Mouse (Mus musculus): ENCODE measurements around the gene Fam57b. TPM values are rescaled to one million over a fixed set of nuclear protein-coding genes. Genes with fewer than 3 reads are reported as not detected.

The Fam57b gene
- total and polyA plus RNA-seq, 3 experiments = 0.30 TPM; not detected in 2

DNA sequence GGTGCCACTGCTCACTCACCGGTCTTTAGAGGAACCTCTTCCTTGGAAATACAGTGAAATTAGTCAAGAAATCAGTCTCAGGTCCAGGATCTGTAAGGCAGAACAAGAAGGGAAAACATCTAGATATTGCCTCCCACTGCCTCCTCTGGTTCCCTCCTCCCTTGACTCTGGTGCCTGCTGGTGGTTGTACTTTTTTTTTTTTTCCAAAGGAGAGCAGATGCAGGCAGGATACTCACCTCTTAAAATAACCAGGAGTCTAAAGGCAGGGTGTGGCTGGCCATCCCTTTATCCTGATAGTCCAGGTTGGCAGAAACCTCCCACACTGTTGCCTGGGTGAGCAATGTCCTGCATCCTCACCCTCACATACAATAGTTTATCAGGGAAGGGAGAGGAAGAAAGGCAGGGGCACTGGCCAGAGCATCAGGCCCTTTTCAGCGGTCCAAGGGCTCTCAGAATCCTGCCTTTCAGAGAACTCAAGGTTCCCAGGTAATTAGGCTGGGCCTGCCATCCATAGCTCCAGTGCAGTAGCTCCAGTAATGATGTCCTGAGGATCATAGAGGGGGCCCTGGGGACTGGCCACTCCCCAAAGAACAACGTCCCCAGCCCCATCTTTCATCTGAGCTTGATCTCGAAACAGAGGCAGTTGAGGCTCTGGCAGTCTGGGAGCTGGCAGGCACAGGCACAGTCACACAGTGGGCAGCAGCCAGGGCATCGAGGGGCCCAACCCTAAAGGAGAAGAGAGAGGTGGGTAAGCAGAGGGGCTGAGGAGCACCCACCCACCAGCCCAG lies 3.0 kb downstream of the Fam57b start:
- Histone ChIP-seq H3K79me2 (replicated peaks; ENCODE audit: control insufficient read depth, extremely low read depth, insufficient read depth, poor library complexity, severe bottlenecking) (peaks cover 26% of the 10 kb centered on the region), H3K4me1 (ENCODE audit: control insufficient read depth in 1 of 2, insufficient read depth in 2 of 2) (peaks cover 6 to 28% of the 10 kb centered on the region in 2 experiments; a peak in 3 of 4 replicates), H3K27ac (ENCODE audit: insufficient read depth, low read depth) (peak overlapping the region; percentile 92; the same call in 1 of the 2 replicates), H3K4me2 (ENCODE audit: insufficient read depth, low read depth, poor library complexity, severe bottlenecking) (peak overlapping the region; percentile 72), H3K27me3 (replicated peaks) (no peaks in the 10 kb centered on the region), H3K36me3 (replicated peaks in 1 of 2; ENCODE audit: control insufficient read depth in 1 of 2, insufficient read depth in 1 of 2, low read length in 1 of 2) (peaks cover 21 to 28% of the 10 kb centered on the region in 2 experiments), H3K9ac (ENCODE audit: insufficient read depth, low read depth) (peak overlapping the region; percentile 90), H3K9me3 (replicated peaks; ENCODE audit: low read length) (no peaks in the 10 kb centered on the region), H3K4me3 (replicated peaks in 1 of 3; ENCODE audit: low read depth in 2 of 3, low read length in 2 of 3, poor library complexity in 1 of 3) (peak overlapping the region; percentile 73 to 95 (median 77))
- no peak for DNase-seq (ENCODE audit: extremely low read depth)
- TF ChIP-seq NELFE (IDR thresholded peaks at IDR 0.05; ENCODE audit: low read depth, low read length) = no peak
- no peak for TF ChIP-seq JUND (conservative IDR thresholded peaks at IDR 0.05; ENCODE audit: low read depth, low read length)
- no peak for TF ChIP-seq KAT2A (IDR thresholded peaks at IDR 0.05; ENCODE audit: insufficient replicate concordance, low read length)
- no peak for TF ChIP-seq MAFK (IDR thresholded peaks at IDR 0.05; ENCODE audit: insufficient replicate concordance, low read length)
- no peak for TF ChIP-seq RCOR1 (conservative IDR thresholded peaks at IDR 0.05; ENCODE audit: low read depth, low read length)
- dilution Hi-C loops (cut with MboI; ENCODE audit: extremely low pct_ligation_motif_present, extremely low pct_unique_long_range_greater_than_20kb, low sequenced_read_pairs) (no loop called here), in situ Hi-C loops (cut with MboI; ENCODE audit: low pct_ligation_motif_present, low pct_unique_long_range_greater_than_20kb, low sequenced_read_pairs) (no loop called here)

DNA sequence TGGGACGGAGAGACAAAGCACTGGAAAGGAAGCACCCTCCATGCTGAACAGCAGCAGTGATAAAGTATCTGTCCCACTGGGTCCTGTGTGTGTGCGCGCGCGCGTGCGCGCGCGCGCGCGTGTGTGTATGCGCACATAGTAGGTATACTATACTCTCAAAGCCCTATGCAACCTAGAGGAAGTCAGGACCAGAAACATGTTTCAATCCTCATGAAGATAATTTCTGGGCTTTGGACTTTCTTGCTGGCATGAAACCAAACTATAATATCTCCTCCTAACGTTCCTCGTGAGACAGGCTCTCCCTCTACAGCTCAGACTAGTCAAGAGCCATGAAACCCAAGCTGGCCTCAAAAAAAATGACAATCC lies 3.6 kb downstream of the Fam57b start:
- Histone ChIP-seq H3K9me3 (replicated peaks; ENCODE audit: low read length) (no peaks in the 10 kb centered on the region), H3K4me1 (ENCODE audit: control insufficient read depth in 1 of 2, insufficient read depth in 2 of 2) (peaks cover 3 to 22% of the 10 kb centered on the region in 2 experiments; a peak in 3 of 4 replicates), H3K4me3 (replicated peaks in 1 of 3; ENCODE audit: low read depth in 2 of 3, low read length in 2 of 3, poor library complexity in 1 of 3) (no peak overlapping the region), H3K4me2 (ENCODE audit: insufficient read depth, low read depth, poor library complexity, severe bottlenecking) (no peak overlapping the region), H3K27me3 (replicated peaks) (no peaks in the 10 kb centered on the region), H3K9ac (ENCODE audit: insufficient read depth, low read depth) (no peak overlapping the region), H3K27ac (ENCODE audit: insufficient read depth, low read depth) (no peak overlapping the region), H3K79me2 (replicated peaks; ENCODE audit: control insufficient read depth, extremely low read depth, insufficient read depth, poor library complexity, severe bottlenecking) (peaks cover 24% of the 10 kb centered on the region), H3K36me3 (replicated peaks in 1 of 2; ENCODE audit: control insufficient read depth in 1 of 2, insufficient read depth in 1 of 2, low read length in 1 of 2) (peaks cover 15 to 22% of the 10 kb centered on the region in 2 experiments)
- DNase-seq (ENCODE audit: extremely low read depth) = no peak
- in situ Hi-C loops (cut with MboI; ENCODE audit: low pct_ligation_motif_present, low pct_unique_long_range_greater_than_20kb, low sequenced_read_pairs) = no loop called here
- dilution Hi-C loops (cut with MboI; ENCODE audit: extremely low pct_ligation_motif_present, extremely low pct_unique_long_range_greater_than_20kb, low sequenced_read_pairs) = no loop called here
- TF ChIP-seq MXI1 (IDR thresholded peaks at IDR 0.05; ENCODE audit: low read depth, low read length) = no peak
- TF ChIP-seq CHD2 (IDR thresholded peaks at IDR 0.05; ENCODE audit: low read length) = no peak
- TF ChIP-seq ZKSCAN1 (IDR thresholded peaks at IDR 0.05; ENCODE audit: borderline replicate concordance, low read depth, low read length) = peak; percentile 59; the same call in 1 of the 2 replicates
- no peak for TF ChIP-seq CHD1 (IDR thresholded peaks at IDR 0.05; ENCODE audit: low read depth, low read length)
- TF ChIP-seq NRF1 (IDR thresholded peaks at IDR 0.05; ENCODE audit: low read depth, low read length) = no peak

DNA sequence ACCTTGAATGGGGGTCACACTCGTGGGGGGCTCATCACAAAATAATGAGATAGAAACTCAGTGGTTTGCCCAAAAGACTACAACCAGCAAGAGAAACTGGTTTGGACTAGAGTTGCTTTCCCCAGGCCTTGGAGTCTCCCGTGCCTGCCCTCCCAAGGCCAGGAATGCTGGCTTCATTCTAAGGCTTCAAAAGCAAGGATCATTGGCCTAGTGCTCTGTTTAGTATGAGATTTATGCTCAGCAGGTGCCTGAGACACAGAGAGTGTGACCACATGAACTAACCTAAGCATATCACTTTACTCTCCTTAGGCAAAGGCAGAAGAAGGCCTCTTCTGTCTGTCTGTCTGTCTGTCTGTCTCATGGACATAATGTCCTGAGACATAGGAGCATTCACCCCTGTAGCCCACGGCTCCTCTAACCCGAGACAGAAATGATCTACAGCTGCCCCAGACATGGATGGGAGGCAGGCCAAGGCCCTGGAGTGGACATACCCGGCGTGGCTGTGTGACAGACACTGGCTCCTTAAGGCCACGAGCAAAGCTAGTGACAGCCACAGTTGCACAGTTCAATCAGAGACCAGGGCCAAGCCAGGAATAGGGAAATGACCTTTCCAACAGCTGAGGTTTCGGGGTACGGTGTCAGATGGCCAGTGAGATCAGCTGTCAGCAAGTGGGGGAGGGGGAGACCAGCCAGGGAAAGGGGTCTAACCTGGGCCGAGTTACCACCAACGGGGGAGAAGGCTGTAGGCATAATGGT lies 4.8 kb downstream of the Fam57b start:
- in situ Hi-C loops (cut with MboI; ENCODE audit: low pct_ligation_motif_present, low pct_unique_long_range_greater_than_20kb, low sequenced_read_pairs) (no loop called here), dilution Hi-C loops (cut with MboI; ENCODE audit: extremely low pct_ligation_motif_present, extremely low pct_unique_long_range_greater_than_20kb, low sequenced_read_pairs) (no loop called here)
- H3K9ac ChIP-seq (ENCODE audit: insufficient read depth, low read depth) = no peak overlapping the region
- TF ChIP-seq JUND (conservative IDR thresholded peaks at IDR 0.05; ENCODE audit: low read depth, low read length) (no peak), RAD21 (IDR thresholded peaks at IDR 0.05; ENCODE audit: low read depth, low read length) (no peak), KAT2A (IDR thresholded peaks at IDR 0.05; ENCODE audit: insufficient replicate concordance, low read length) (no peak), USF2 (conservative IDR thresholded peaks at IDR 0.05; ENCODE audit: low read depth, low read length) (no peak), TCF12 (IDR thresholded peaks at IDR 0.05; ENCODE audit: low read depth, low read length) (no peak), ZMIZ1 (IDR thresholded peaks at IDR 0.05; ENCODE audit: low read depth, low read length) (no peak), POLR2A (IDR thresholded peaks at IDR 0.05; ENCODE audit: low read depth, low read length) (no peak), SIN3A (IDR thresholded peaks at IDR 0.05; ENCODE audit: low read length) (no peak), TBP (conservative IDR thresholded peaks at IDR 0.05; ENCODE audit: low read depth, low read length) (no peak), GABPA (IDR thresholded peaks at IDR 0.05; ENCODE audit: insufficient replicate concordance, low read depth, low read length) (no peak), MEF2A (IDR thresholded peaks at IDR 0.05; ENCODE audit: borderline replicate concordance, low read depth, low read length) (no peak), PAX5 (IDR thresholded peaks at IDR 0.05; ENCODE audit: low read length) (no peak), MXI1 (IDR thresholded peaks at IDR 0.05; ENCODE audit: low read depth, low read length) (no peak), MYC (IDR thresholded peaks at IDR 0.05; ENCODE audit: low read depth, low read length) (no peak), POLR2AphosphoS2 (IDR thresholded peaks at IDR 0.05; ENCODE audit: low read depth, low read length) (no peak), E2F4 (IDR thresholded peaks at IDR 0.05; ENCODE audit: insufficient replicate concordance, low read depth, low read length) (no peak)

More for the DNA sequence above, 4.8 kb downstream of the Fam57b start:
- H3K4me2 ChIP-seq (ENCODE audit: insufficient read depth, low read depth, poor library complexity, severe bottlenecking) = no peak overlapping the region
- H3K4me1 ChIP-seq (ENCODE audit: control insufficient read depth in 1 of 2, insufficient read depth in 2 of 2) = peaks cover 0 to 9% of the 10 kb centered on the region in 2 experiments; a peak in 2 of 4 replicates
- H3K27me3 ChIP-seq (replicated peaks) = no peaks in the 10 kb centered on the region
- H3K79me2 ChIP-seq (replicated peaks; ENCODE audit: control insufficient read depth, extremely low read depth, insufficient read depth, poor library complexity, severe bottlenecking) = peaks cover 16% of the 10 kb centered on the region
- no peak overlapping the region for H3K27ac ChIP-seq (ENCODE audit: insufficient read depth, low read depth)
- no peak overlapping the region for H3K4me3 ChIP-seq (replicated peaks in 1 of 3; ENCODE audit: low read depth in 2 of 3, low read length in 2 of 3, poor library complexity in 1 of 3)
- DNase-seq (ENCODE audit: extremely low read depth) = no peak
- H3K9me3 ChIP-seq (replicated peaks; ENCODE audit: low read length) = no peaks in the 10 kb centered on the region
- peaks cover 3 to 9% of the 10 kb centered on the region in 2 experiments for H3K36me3 ChIP-seq (replicated peaks in 1 of 2; ENCODE audit: control insufficient read depth in 1 of 2, insufficient read depth in 1 of 2, low read length in 1 of 2)
